Mouse (Mus musculus) neural tube, embryonic 11.5 days (tissue): ENCODE results near the gene Gm8356. TPM values are rescaled to one million over a fixed set of nuclear protein-coding genes. Genes with fewer than 3 reads are reported as not detected.
"Not testable (repeated sequence)": the region's sequence is repeated elsewhere in the genome, so short reads cannot be mapped to it uniquely, and the experiment has no call there.

Experiments
- ATAC-seq: fragments of 200-750 bp; cut with Nextera tagmentation; 2 replicates; pipeline ENCODE4 v1.8.0; 2017; ENCODE audit warnings: moderate number of reproducible peaks, mild to moderate bottlenecking, moderate TSS enrichment, moderate library complexity; ENCODE audit not compliant: insufficient read depth, low FRiP score, low TSS enrichment
- DNase-seq: peaks from one replicate; pipeline ENCODE4 v3.0.0-alpha.2; 2015; ENCODE audit warnings: low spot score
- H3K27ac ChIP-seq: fragments of 300-500 bp; sonication (generic); 2 replicates; pipeline ENCODE4 v1.5.1; 2014; ENCODE audit warnings: low read depth, mild to moderate bottlenecking, low read length
- H3K27me3 ChIP-seq: fragments of 300-500 bp; sonication (generic); 2 replicates; pipeline ENCODE4 v1.6.1; 2014; ENCODE audit warnings: mild to moderate bottlenecking, low read length, mixed read lengths; ENCODE audit not compliant: control insufficient read depth, insufficient read depth
- H3K36me3 ChIP-seq: fragments of 300-500 bp; sonication (generic); 2 replicates; pipeline ENCODE4 v1.6.1; 2014; ENCODE audit warnings: mild to moderate bottlenecking, low read length, moderate library complexity, mixed read lengths; ENCODE audit not compliant: control insufficient read depth, insufficient read depth
- H3K4me1 ChIP-seq: fragments of 300-500 bp; sonication (generic); 2 replicates; pipeline ENCODE4 v1.6.1; 2014; ENCODE audit warnings: low read length, mixed read lengths; ENCODE audit not compliant: control insufficient read depth, insufficient read depth
- H3K4me2 ChIP-seq: fragments of 300-500 bp; sonication (generic); 2 replicates; pipeline ENCODE4 v1.6.1; 2014; ENCODE audit warnings: low read depth, mild to moderate bottlenecking, moderate library complexity
- H3K4me3 ChIP-seq: fragments of 300-500 bp; sonication (generic); 2 replicates; pipeline ENCODE4 v1.5.1; 2014; ENCODE audit warnings: low read depth, low read length
- H3K9ac ChIP-seq: fragments of 300-500 bp; sonication (generic); 2 replicates; pipeline ENCODE4 v1.6.1; 2014; ENCODE audit warnings: mild to moderate bottlenecking, low read length
- H3K9me3 ChIP-seq: fragments of 300-500 bp; sonication (generic); 2 replicates; pipeline ENCODE4 v1.6.1; 2016; ENCODE audit warnings: low read length; ENCODE audit not compliant: control insufficient read depth
- WGBS: fragments of 180-500 bp; shearing (Covaris S2); extraction: QIAGEN DNeasy Blood & Tissue Kit; methylation state at CpG from one replicate; pipeline ENCODE4 v1.1.7; 2014; 5-methylcytosine and 5-hydroxymethylcytosine counted together
- polyA plus RNA-seq: library from polyadenylated mRNA; unstranded; fragments of >200 nt; fragmentation: Nextera tagmentation; extraction: Ambion mirVana; gene quantifications from 2 replicates; pipeline ENCODE4 v1.2.1, GENCODE M21; 2014

Gene Gm8356
- polyA plus RNA-seq, result not detected in 2 replicates

DNA sequence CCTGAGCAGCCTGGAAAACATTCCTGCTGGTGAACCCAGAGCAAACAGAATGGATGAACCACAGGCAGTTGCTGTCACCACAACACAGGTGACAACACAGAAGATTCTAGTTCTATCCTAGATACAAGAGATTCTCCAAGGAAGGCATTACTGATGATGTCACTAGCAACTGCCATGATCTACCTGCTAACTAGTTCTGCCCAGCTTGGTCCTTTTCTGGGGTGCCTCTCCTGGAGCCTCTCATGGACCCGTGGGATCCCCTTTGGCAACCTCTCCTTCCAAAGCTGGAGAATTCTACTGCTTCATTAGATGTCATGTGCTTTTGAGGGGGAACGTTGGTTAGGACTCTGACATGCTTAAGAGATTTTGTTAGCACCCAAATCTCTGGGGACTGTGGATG is at the start of gene Gm8356:
TSS of gene Gm8356 (minus strand) at position 101 of the 400 bp plus-strand sequence.
- not testable (repeated sequence) for H3K27ac ChIP-seq, H3K9me3 ChIP-seq, H3K4me1 ChIP-seq, DNase-seq, H3K4me3 ChIP-seq, H3K27me3 ChIP-seq, H3K9ac ChIP-seq, ATAC-seq, H3K36me3 ChIP-seq, H3K4me2 ChIP-seq
- no CpG with 5 or more reads among the region's 2 CpGs for WGBS

DNA sequence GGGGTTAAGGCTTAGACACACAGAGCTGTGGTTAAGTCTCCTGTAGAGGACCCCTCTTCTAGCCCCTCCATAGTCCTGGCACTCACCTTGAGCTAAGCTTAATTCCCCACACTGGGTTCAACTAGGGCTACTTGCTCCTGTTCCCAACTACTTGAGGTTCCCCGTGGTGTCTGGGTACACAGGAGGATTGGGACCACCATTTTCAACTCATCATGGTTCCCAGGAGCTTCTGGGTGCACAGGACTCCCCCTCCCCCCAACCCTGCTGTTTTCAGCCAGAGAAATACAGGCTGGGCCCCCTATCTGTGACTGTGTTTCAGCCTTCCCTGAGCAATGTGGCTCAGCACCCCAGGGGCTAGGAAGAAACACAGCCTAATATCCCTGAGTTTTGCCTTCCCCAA is 50.8 kb downstream of the Gm8356 start:
- WGBS, result 43% methylated on average over 1 of the region's 1 CpGs
- not testable (repeated sequence) for H3K9me3 ChIP-seq, DNase-seq, H3K27me3 ChIP-seq, H3K4me1 ChIP-seq, H3K4me2 ChIP-seq, H3K27ac ChIP-seq, ATAC-seq, H3K36me3 ChIP-seq, H3K9ac ChIP-seq, H3K4me3 ChIP-seq

DNA sequence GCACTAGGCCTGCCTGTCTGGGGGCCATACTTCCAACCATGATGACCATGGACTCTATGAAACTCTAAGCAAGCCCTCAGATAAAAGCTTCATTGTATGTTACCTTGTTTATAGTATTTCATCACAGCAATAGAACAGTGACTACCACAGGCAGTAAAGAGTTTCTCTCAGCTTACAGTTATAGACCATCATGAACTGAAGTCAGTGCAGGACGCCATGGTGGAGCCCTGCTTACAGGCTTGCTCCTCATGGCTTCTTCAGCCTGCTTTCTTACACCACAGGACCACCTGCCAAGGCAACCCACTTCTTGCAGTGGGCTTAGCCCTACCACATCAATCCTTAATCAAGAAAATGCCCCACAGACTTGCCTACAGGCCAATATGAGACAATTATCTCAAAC is 51.5 kb downstream of the Gm8356 start:
- H3K4me1 ChIP-seq, H3K9me3 ChIP-seq, H3K4me3 ChIP-seq, H3K36me3 ChIP-seq, H3K4me2 ChIP-seq, ATAC-seq, H3K27me3 ChIP-seq, H3K9ac ChIP-seq, H3K27ac ChIP-seq, DNase-seq: not testable (repeated sequence)
- WGBS, result no CpG with 5 or more reads among the region's 1 CpGs

DNA sequence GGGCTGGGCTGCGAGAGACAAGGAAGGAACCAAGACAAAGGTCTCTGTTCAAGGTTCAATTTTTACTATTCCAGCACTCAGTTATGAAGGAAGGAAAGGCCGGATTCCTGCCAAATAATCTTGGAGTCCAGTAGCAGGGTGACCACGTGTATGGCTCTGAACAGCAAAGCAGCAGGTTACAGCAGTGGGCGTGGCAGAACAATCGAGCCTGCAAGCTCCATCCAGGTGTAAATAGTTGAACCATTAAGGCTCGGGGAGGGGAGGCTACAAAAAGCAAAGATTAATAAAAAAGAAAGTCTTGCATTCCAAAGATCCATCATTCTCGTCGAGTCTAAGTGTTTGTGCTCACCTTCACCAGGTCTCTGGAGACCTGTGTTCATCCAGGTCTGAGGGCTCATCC is 55.0 kb downstream of the Gm8356 start:
- not testable (repeated sequence) for H3K27me3 ChIP-seq, DNase-seq, H3K4me3 ChIP-seq, H3K9ac ChIP-seq, H3K27ac ChIP-seq, H3K4me2 ChIP-seq, ATAC-seq, H3K4me1 ChIP-seq, H3K9me3 ChIP-seq, H3K36me3 ChIP-seq
- 83% methylated on average over 7 of the region's 8 CpGs for WGBS

Other genes starting within 250 kb of the Gm8356 start
- not detected in 2 replicates for gene Gm21103, start 232.4 kb downstream of the Gm8356 start, polyA plus RNA-seq
- not detected in 2 replicates for gene Gm3618, start 193.6 kb downstream of the Gm8356 start, polyA plus RNA-seq
- gene Gm16440, start 147.0 kb downstream of the Gm8356 start, polyA plus RNA-seq, result not detected in 2 replicates
- 1.5 and 1.8 TPM in 2 replicates for gene Gm3591, start 124.8 kb downstream of the Gm8356 start, polyA plus RNA-seq
- not detected in 2 replicates for gene Gm3594, start 92.7 kb downstream of the Gm8356 start, polyA plus RNA-seq
- 0.14 TPM in 1 of 2 replicates, not detected in the other for gene Gm3629, start 53.3 kb upstream of the Gm8356 start, polyA plus RNA-seq
- gene Gm3460, start 85.1 kb upstream of the Gm8356 start, polyA plus RNA-seq, result not detected in 2 replicates
- not detected in 2 replicates for gene Gm10251, start 146.9 kb upstream of the Gm8356 start, polyA plus RNA-seq
- not detected in 2 replicates for gene Gm8050, start 183.0 kb upstream of the Gm8356 start, polyA plus RNA-seq
- 6.2 and 7.7 TPM in 2 replicates for gene Gm3636, start 205.0 kb upstream of the Gm8356 start, polyA plus RNA-seq
- gene Gm8362, start 237.1 kb upstream of the Gm8356 start, polyA plus RNA-seq, result not detected in 2 replicates